In the genomic region with DNA sequence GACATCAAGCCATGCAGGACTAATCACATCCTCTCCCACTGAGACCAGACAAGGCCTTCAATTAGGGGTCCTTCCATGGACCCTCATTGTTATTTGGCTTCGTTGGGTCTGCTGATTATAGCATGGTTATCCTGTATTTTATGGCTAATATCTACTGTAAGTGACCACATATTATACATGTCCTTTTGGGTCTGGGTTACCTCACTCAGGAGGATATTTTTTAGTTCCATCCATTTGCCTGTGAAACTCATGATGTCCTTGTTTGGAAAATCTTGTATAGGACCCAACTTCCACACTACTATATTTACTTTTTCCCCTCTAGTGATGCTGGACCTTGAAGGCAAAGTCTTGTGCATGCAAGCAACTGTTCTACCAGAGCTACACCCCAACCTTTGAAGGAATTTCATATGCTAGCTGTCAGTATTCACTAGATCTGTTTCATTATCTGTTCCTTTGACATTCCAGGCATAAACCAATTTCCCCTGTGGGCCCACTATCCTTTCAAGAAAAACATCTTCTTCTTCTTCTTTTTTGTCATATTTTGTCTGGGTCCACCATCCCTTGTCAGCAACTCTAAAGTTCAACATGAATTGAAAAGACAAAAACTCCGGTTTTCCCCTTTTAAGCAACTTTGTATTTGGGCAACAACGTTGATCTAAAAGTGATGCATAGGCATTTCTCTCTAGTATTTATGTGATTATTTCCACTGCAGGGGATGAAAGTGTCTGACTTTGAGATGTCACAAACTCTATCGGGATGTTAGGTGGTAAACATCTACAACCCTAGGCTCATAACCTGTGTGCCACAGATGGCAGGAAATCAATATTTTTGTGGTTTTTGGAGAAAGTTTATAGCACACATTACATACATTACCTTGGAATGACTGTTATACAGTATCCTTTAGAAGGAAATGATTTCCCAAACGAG, we compare ENCODE assay signal across 31 mouse cellular contexts. TPM values are rescaled to one million over a fixed set of nuclear protein-coding genes. Genes with fewer than 3 reads are reported as not detected.
"Had no signal": no experiment of that assay in that cellular context is flagged by ENCODE, and none has a peak within 500 bp of the region (broad histone marks: within the 10 kb centered on the region; RNA-seq: fewer than 3 reads in every experiment).

No protein-coding gene starts in this region.

- H3K9ac ChIP-seq: embryonic facial prominence, embryonic 12.5 days; embryonic facial prominence, embryonic 13.5 days; embryonic facial prominence, embryonic 15.5 days; forebrain, embryonic 12.5 days; forebrain, embryonic 13.5 days; forebrain, embryonic 15.5 days; forebrain, postnatal 0 days had no signal

- H3K4me3 ChIP-seq: embryonic facial prominence, embryonic 10.5 days; embryonic facial prominence, embryonic 12.5 days; embryonic facial prominence, embryonic 13.5 days; embryonic facial prominence, embryonic 15.5 days; erythroblast, embryonic 14.5 days; forebrain, embryonic 10.5 days; forebrain, embryonic 12.5 days; forebrain, embryonic 13.5 days; forebrain, embryonic 15.5 days; heart, adult 2 months; heart, embryonic 10.5 days had no signal

- H3K4me2 ChIP-seq: embryonic facial prominence, embryonic 12.5 days; embryonic facial prominence, embryonic 13.5 days; embryonic facial prominence, embryonic 15.5 days; forebrain, embryonic 12.5 days; forebrain, embryonic 13.5 days; forebrain, embryonic 15.5 days had no signal

- ATAC-seq: forebrain, embryonic 13.5 days; forebrain, embryonic 14.5 days; forebrain, embryonic 15.5 days; forebrain, embryonic 16.5 days; forebrain, postnatal 0 days had no signal

- H3K27ac ChIP-seq: embryonic facial prominence, embryonic 10.5 days; embryonic facial prominence, embryonic 12.5 days; embryonic facial prominence, embryonic 13.5 days; embryonic facial prominence, embryonic 15.5 days; forebrain, embryonic 10.5 days; forebrain, embryonic 12.5 days; forebrain, embryonic 13.5 days; forebrain, embryonic 15.5 days; heart, adult 2 months; heart, embryonic 10.5 days had no signal

- H3K36me3 ChIP-seq: embryonic facial prominence, embryonic 10.5 days; embryonic facial prominence, embryonic 12.5 days; embryonic facial prominence, embryonic 13.5 days; embryonic facial prominence, embryonic 15.5 days; forebrain, embryonic 10.5 days; forebrain, embryonic 12.5 days; forebrain, embryonic 15.5 days; heart, embryonic 10.5 days had no signal

- DNase-seq: cerebellum, adult 8-10 months; cerebellum, adult 9-10 months; cerebellum, adult 9-11 months; cerebellum, postnatal 10 days; cerebellum, postnatal 14 days; cerebellum, postnatal 25 days; cerebellum, postnatal 36 days; embryo, embryonic 11 days; forebrain, postnatal 0 days; gastrocnemius, postnatal 10 days; gastrocnemius, postnatal 14 days; gastrocnemius, postnatal 25 days; gastrocnemius, postnatal 36 days; heart, adult 18-20 months; heart, adult 2 months had no signal

- H3K9me3 ChIP-seq: embryonic facial prominence, embryonic 10.5 days; embryonic facial prominence, embryonic 12.5 days; embryonic facial prominence, embryonic 13.5 days; embryonic facial prominence, embryonic 15.5 days; forebrain, embryonic 10.5 days; forebrain, embryonic 12.5 days; forebrain, embryonic 13.5 days; forebrain, embryonic 15.5 days; heart, embryonic 10.5 days had no signal

- H3K4me1 ChIP-seq: embryonic facial prominence, embryonic 12.5 days; embryonic facial prominence, embryonic 13.5 days; embryonic facial prominence, embryonic 15.5 days; forebrain, embryonic 12.5 days; forebrain, embryonic 13.5 days; forebrain, embryonic 15.5 days; heart, embryonic 10.5 days had no signal

- H3K27me3 ChIP-seq: embryonic facial prominence, embryonic 12.5 days; embryonic facial prominence, embryonic 13.5 days; embryonic facial prominence, embryonic 15.5 days; forebrain, embryonic 13.5 days; forebrain, embryonic 15.5 days had no signal

RNA-seq across cellular contexts. Expression of gene Myh2, which starts 25.1 kb away (rescaled TPM):
- total RNA-seq: common myeloid progenitor, adult 5-6 weeks; granulocyte monocyte progenitor cell, adult 5-6 weeks; heart, adult 18-20 months; heart, adult 2 months had no signal
- polyA plus RNA-seq: embryonic facial prominence, embryonic 11.5 days; erythroblast, embryonic 14.5 days; forebrain, embryonic 10.5 days; forebrain, embryonic 11.5 days; forebrain, embryonic 13.5 days; forebrain, embryonic 15.5 days; heart, adult 2 months; heart, embryonic 10.5 days had no signal

RNA-seq across cellular contexts. Expression of gene Myh1, which starts 54.1 kb away (rescaled TPM):
- total RNA-seq: common myeloid progenitor, adult 5-6 weeks; granulocyte monocyte progenitor cell, adult 5-6 weeks; heart, adult 18-20 months; heart, adult 2 months had no signal
- polyA plus RNA-seq: embryonic facial prominence, embryonic 10.5 days; erythroblast, embryonic 14.5 days; forebrain, embryonic 10.5 days; forebrain, embryonic 11.5 days; forebrain, embryonic 12.5 days; forebrain, embryonic 16.5 days; heart, adult 2 months had no signal
